Mouse (Mus musculus) embryonic fibroblast, embryonic 13.5 days (primary cell): ENCODE measurements at regions not wholly inside any gene's neighbourhood (a gene's known extent, or its start where the extent isn't known, plus 50 kb on each side); places are given as distances from the start of the nearest gene placed in this dataset.

Source experiments
- CTCF ChIP-seq: IDR thresholded peaks from 2 replicates; pipeline ENCODE4 v1.5.1; 2011; ENCODE audit warnings: mild to moderate bottlenecking, control low read depth, low read length, moderate library complexity, borderline replicate concordance; ENCODE audit not compliant: insufficient read depth
- POLR2A ChIP-seq: IDR thresholded peaks from 2 replicates; pipeline ENCODE4 v1.6.1; 2011; ENCODE audit warnings: low read depth, mild to moderate bottlenecking, control low read depth, low read length, moderate library complexity

DNA sequence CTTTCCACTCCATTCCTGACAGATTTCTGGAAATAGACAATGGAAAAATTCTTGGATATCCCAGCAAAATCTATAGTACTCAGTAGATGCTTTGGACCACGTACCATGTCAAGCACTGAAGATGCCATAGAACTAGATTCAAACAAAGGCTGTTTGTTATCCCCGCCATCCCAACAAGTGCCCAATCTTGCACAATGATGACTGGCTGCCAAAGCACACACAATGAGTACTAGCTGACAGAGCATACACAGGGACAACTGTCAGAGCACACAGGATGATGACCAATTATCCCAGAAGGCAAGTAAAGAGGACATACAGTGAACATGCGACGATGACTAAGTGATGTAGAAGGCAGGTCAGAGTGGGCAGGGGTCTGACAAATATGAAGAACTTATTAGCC, 70.7 kb upstream of the Ddit4l start:
- TF ChIP-seq CTCF (no peak), POLR2A (no peak)
